Mouse (Mus musculus) cerebellum, postnatal 36 days (tissue): ENCODE data around the gene Usp30.

Source experiments
- DNase-seq, 2 experiments: peaks; one replicate each; pipeline ENCODE4 v3.0.0; 2021 to 2022; ENCODE audit warnings: mixed read lengths in 2 of 2

Usp30 gene

DNA sequence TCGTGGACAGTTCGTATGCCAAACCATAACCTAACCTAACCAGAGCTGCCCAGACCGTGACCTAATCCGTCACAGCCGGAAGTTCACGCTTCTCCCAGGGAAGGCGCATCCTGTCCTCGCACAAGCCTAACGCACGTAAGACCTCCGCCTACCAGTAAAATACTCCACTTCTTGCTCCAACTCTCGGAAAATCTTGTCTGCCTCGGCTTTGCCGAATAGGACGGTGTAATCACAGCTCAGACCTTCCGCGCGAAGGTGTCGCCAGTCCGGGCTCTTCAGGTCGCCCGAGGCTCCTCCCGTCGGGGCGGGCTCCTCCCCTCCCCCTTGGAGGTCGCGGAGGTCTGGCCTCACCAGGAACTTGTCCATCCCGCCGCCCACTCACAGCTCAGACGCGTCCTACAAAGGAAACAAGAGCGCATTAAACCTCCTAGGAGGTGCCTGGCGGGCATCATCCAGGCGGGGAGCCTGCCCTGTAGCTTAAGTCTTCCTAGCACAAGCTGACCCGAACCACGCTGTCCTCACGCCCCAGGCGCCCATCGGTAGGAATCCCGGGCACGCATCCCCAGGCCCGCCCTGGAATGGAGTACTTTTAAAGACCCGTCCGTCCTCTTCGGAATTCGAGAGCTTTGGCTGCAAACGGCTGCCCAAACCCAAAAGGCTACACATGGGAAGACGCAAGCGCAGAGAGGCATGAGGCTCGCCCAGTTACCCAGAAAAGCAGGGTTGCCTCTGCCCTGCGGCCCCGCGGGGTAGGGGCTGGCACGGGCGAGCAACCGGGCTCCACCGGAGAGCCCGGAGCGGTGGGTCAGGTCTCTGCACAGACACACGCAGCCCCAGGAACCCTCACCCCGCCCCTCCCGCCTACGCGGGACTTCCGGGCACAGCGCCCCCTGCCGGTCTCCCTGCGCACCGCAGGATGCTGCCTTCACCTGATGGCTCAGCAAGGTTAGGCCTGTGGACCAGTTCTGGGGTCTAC, 62.4 kb downstream of the Usp30 start, which contains the start of gene Alkbh2:
Alkbh2 (minus strand) TSS at position 845 of the 976 bp plus-strand sequence.
- peak; percentile 85 to 86 for DNase-seq

DNA sequence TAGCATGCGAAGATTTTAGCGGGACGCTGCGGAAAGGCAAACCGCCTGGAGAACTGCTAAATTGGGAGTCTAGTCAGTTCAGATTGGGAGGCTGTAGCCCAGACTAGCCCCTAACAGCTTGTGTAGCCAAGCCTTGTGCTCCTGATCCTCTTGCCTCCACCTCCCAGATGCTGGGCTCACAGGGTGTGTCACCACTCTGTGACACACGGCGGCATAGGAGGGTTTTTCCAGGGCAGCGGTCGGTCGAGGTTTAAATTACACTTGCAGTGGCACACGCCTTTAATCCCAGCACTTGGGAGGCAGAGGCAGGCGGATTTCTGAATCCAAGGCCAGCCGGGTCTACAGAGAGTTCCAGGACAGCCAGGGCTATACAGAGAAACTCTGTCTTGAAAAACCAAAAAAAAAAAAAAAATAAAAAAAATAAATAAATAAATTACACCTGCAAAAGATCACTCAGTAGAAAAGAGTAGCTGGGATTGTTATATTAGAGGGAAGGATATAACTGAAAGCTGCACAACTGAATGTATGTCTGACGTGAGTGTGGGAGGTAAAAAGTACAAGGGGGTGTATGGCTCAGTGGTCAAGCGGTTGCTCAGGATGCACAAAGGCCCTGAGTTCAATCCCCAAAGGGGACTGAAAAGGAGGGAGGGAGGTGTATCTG, 64.4 kb downstream of the Usp30 start:
- DNase-seq = no peak

DNA sequence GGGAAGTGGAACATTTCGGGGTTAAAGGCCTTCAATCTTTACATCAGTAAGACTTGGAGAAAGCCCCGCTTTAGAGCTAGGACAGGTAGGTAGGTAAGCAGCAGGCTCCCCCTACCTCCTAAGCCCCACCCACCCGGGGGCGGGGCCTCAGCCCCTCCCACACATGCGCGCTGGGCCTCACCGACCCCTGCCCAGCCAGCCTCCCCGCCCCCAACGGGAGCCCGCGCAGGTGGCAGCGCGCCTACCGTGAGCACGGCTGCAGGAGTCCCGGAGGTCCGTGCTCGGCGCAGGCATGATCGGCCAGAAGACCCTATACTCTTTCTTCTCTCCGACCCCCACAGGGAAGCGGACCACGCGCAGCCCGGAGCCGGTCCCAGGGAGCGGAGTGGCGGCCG, 64.9 kb downstream of the Usp30 start, which contains the start of gene Ung:
Ung (plus strand) TSS at position 176 of the 395 bp plus-strand sequence.
- peak; percentile 32 to 59 for DNase-seq

DNA sequence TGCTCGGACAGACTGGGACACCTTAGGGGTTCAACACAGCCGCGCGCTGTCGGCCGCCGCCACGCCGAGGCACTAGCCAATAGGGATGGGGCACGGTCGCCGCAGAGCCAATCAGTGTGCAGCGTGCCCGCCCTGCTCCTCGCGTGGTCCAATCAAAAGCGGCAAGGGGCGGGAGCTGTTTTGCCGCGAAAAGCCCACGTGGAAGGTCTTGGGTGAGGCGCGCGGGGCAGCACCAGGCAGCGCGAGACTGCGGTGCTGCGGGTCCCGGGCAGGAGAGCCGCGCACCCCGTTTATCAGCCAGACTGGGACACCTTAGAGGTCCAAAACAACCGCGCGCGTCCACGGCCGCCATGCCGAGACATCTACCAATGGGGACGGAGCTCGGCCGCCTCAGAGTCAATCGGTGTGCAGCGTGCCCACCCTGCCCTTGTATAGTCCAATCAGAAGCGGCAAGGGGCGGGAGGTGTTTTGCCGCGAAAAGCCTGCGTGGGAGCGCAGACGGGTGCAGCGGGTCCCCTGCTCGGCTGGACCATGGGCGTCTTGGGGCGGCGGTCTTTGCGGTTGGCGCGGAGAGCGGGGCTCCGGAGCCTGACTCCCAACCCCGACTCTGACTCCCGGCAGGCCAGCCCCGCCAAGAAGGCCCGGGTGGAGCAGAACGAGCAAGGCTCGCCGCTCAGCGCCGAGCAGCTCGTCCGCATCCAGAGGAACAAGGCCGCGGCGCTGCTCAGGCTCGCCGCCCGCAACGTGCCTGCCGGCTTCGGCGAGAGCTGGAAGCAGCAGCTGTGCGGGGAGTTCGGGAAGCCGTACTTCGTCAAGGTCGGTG, 65.6 kb downstream of the Usp30 start:
- DNase-seq = peak; percentile 93 to 96

DNA sequence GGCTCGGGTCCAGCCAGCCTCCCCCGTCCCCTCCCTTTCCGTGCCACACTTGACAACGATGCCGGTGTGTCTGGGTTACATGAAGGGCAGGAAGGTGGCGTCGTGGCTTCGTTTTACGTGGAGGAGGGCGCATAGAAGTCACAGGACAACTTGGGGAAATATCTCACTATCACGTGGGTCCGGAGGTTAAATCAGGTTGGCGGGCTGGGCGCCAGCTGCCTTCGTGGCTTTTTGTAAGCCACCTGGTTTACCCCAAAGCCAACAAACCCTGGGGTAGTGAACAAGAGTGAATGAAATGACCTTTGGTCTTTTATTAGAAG, 66.2 kb downstream of the Usp30 start:
- DNase-seq = peak in 1 of 2 experiments; percentile 54

DNA sequence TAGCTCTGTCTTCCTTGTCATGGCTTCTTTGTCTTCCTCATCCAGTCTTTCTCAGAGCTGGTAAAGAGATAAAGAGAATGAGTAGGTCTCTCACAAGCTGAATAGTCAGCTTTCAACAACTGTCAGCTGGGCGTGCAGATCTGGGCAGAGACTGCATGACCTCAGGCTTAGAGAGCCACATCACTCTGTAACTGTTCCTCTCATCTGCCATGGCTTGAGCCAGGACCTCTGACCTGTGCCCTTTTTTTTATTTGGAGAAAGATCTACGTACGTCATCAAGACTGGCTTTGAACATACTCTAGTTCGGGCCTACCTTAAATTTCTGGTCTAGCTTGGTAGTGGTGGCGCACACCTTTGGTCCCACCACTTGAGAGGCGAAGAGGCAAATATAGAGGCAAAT, 67.6 kb downstream of the Usp30 start:
- DNase-seq = no peak

DNA sequence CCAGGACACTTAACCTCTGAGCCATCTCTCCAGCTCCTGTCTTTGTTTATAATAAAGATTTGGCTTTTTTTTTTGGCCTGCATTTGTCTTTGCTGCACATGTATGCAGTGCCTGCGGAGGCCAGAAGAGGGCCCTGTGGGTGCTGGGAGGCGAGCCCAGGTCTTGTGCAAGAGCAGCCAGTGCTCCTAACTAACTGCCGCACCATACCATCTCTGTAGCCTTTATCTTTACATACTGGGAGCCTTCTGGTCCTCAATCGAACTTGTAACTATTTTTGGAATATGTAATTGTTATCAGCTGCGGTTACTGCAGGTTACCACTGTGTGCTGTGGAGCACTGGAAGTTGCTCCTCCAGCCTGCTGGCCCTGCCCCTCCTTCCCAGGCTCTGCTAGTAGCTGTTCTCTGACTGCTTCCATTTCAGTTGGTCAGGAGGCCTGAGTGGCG, 68.9 kb downstream of the Usp30 start:
- peak; percentile 31 to 49 for DNase-seq

DNA sequence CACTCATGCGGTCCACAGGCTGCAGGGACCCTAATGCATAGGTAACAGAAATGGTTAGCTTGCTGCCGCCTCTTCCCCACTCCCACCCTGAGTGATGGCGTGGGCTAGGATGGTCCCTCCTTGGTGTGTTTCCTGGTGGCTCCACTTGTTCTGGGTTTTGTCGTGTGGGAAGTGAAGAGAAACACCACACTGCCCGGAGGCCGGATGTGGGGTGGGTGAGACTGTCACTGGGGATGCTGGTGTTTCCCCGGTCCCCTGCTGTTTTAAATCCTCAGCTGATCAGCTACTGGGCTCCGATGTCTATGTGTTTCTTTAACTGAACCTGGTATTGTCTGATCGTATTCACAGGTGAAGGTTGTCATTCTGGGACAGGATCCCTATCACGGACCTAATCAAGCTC, 70.3 kb downstream of the Usp30 start:
- DNase-seq = no peak

DNA sequence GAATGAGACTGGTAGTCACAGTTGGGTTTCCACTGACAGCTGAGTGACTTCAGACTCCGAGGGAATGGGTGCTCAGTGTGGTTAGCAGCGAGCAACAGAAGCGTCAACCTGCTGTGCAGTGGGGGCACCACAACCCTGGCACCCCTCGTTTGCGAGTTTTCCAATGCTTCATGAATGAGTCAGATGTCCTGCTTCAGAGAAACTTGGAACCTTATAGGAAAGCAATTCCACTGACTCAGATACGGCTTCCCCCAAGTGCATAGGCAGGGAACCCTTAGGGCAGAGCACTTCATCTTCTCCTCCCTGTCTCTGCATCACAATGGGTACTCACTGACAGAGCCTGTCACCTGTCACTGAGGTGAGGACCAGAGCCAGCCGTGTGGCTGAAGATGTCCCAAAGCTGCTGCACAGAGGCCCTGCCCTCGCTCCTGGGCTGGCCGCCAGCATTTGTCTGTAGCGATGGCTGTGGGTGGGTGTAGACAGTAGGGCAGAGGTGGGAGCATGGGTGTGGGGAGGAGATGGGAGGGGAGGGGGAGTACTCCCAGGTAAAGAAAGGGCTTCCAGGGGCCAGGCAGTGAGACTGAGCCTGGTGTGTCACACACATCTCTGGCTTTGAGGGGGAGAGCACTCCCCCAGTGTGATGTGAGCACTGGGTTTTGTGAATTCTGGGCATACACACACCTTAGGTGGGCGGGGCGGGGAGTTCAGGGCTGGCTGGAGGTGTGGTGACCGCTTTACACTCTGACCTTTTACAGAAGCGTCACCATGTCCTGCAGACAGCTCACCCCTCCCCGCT, 72.4 kb downstream of the Usp30 start:
- DNase-seq = no peak

DNA sequence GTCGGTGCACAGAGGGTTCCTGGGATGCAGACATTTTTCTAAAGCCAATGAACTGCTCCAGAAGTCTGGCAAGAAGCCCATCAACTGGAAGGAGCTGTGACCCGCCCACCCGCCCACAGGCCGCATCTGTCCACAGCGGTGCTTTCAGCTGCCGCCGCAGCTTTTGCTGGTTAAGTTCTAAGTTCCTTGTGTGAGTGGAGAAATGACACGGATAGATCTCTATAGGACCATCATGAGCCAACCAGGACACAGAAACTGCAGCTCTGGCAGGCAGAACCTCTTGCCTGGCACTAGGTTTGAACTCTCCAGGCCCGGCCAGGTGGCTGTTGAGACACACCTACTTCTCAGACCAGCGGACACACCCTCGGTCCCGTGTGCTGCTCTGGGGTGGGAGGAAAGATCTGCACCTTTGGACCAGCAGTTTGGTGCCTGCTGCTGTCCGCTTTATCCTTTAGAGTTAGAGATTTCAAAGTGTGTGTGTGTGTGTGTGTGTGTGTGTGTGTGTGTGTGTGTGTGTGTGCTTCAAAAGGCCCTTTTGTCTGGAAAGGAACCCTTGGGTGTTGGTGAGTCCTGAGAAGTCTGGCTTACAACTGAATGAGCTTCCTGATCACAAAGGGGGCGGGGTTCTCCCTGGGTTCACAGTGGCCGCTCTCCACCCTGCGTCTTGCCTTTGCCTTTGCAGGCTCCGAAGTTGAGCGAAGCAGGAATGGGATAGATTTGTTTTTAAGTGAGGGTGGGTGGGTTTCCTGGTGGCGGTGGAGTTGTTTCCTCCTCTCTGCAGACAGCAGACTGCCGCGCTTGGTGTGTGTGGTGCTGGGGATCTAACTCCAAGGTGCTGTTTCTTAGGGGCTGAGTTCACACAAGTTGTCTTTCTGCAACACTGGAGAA, 73.3 kb downstream of the Usp30 start:
- DNase-seq = no peak

DNA sequence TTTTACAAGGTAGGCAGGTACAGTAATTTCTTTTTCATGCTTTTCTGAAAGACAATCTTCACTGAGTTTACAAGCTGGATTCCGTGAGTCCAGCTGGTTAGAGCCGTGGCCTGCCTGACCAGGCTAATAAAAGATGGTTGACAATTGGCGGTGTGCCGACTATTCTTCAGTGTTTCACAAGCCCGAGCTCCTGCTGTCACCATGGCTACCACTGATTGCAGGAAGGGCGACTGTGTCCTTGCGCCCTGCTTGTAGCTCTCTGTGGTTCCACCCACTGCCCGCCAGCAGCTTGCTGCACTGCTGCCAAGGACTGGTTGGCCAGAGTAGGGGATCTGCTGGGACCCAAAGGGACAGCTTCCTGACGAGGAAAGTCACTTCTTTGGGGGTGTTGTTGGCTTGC, 73.9 kb downstream of the Usp30 start:
- peak; percentile 50 to 51 for DNase-seq

DNA sequence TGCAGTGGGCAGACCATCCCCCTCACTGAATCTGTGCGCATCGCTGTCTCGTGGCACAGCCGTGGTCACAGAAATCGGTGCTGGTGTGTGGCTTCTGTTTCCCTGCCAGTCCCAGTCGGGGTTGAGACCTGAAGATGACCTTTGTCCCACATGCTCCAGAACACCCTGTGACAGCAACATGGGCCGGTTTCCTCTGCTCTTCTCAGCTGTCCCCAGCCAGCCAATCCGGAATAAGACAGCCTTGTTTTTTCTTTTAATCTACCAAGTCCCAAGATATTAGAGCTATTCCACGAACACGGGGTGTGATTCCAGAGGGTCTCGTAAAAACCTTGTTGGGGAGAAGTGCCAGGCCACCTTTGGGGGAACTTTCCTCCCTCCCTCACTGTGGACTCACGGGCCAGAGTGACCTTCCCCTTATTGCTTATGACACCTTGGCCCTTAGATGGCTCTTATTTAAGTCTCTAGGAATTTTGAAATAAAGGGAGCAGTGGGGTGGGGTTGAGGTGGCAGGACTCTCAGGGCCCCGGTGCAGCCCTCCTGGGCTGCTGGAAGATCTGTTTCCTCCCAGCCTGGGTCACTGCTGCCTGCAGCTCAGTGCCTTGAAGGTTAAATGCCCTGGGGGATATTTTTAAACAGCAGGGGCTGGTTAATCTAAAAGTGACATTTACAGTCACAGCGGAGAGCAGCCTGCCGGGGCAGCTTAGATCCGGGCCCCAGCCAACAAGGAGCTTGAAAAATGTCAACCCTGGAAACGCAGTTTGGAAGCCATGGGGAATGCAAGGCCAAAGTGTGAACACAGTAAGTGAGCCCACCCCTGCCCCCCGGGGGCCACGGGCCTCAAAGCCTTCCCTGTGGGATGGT, 81.0 kb downstream of the Usp30 start, which contains the start of gene Acacb:
Acacb (plus strand) TSS at position 508 of the 861 bp plus-strand sequence.
- DNase-seq = no peak

DNA sequence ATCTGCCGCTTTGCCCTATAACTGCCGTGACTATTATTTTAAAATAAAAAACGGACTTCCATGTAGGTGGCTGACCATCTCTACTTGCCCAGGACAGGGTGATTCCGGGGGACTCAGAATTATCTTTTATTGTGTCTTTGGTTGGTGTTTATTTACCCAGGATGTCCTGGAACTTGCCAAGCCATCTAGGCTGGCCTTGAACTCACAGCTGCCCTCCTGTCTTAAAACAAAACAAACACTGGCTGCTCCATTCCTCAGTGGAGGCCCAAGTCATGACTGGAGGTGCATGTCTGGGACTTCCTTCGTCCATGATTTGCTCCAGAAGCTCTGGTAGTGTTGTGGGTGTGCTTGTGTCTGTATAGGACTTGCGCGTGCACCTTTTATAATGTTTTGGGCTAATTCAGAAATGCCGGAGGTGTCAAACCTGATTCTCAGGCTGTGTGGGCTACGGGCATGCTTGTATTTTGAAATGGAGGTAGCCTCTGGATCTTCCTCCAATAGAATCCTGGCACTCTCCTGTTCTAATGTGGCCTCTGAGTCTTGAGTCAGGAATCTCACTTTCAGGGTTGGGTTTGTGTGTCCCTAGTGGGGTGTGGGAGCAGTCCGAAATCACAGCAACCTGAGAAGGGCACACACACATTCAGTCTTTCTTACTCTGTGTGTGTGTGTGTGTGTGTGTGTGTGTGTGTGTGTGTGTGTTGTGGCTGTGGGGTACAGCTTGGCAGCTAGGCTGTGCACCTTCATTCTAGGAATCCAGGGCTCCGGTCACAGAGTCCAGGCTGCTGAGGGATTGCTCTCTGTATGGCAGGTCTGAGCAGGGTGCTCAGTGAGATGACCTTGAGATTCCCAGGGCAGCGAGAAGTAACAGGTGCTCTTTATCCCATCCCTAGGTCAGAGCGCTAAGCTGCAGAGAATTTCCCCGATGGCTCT, 82.0 kb downstream of the Usp30 start:
- no peak for DNase-seq

DNA sequence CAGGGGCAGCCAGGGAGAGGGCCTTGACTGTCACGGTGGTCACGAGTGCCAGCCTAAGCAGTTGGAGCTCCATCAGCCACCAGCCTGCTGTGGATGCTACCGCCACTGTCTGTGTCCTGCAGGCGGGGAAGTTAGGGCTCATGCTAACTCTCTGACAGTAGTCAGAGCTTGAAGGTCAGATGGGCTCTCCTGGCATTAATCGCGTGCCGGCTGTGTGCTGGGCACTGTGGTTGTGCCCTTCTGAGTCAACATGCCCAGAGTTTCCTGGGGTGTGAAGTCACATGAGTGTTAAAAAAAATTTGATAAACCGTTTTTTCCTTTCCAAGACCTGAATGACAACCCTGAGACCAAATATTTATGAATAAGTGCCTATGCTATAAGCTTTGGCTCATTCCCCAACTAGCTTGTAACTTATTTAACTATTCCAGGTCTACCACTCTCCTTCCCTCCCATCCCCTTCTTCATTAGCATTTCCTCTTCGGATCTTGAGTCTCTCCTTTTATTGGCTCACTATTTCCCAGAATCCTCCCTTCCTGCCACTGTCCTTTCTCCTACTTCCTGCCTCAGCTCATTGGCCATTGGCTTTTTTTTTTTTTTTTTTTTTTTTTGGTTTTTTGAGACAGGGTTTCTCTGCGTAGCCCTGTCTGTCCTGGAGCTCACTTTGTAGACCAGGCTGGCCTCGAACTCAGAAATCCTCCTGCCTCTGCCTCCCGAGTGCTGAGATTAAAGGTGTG, 87.3 kb downstream of the Usp30 start:
- no peak for DNase-seq

DNA sequence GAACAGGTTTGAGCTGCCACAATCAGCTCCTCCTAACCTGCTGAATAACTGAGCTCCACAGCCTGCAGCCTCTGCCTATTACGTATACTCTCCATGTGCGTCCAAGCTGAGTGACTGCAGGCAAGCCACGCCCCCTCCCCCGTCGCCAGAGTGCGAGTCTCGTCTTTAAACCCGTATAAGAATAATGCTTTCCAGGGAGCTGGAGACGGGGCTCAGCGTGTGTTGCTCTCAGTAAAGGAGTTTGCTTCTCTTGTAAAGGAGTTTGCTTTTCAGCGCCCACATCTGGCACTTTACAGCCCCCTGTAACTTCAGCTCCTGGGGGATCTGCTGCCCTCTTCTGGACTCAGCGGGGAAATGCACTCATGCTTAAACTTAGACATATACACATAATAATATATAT, 88.2 kb downstream of the Usp30 start:
- no peak for DNase-seq

DNA sequence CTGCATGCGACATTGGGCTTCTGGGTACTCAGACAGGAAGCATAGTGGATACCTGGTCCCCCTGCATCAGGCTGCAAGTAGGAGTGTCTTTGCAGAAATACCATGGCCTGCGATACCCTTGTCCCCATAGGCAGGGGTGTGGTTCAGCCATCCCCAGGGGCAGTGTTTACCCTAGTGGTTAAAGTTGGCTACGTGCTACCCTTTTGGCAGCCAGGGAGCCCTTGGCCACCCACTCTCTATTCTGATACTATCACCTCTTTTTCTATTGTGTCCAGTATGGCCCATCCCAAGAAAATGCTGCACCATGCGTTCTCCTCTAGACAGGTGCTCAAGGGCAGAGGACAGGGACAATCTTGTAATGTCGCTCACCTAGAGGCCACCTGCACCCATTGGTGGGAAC, 89.5 kb downstream of the Usp30 start:
- no peak for DNase-seq

DNA sequence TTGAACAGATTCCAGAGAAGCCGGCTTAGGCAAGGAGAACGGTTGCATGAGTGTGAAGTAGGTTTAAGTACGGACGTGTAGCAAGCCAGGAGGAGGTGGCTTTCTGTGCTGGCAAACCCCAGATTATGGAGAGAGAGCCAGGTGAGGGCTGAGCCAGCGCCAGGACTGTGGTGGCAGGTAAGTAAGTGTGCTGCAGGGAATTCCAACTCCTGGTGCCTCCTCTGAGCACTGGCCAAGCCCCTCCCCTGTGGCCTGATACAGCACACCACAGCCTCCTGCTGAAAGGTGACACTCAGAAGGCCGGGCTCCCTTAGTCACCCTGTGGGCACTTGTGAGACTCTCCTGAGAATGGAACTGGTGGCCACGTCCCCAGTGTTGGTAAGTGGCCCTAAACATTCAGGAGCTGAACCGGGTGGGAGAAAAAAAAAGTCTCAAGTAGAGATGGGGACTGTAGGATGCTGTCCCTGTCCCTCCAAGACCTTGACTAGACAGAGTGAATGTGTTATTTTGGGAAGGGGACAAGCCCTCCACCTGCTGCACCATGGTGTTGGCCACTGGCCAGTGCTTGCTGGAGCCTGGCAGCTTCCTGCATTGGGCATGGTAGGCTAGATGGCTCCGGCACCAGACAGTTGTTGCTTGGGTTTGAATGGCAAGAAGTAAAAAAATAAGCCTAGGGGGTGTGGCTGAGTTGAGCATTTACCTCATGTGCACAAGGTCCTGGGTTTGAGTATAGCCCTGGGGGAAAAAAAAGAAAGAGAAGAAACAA, 90.1 kb downstream of the Usp30 start:
- no peak for DNase-seq
